Mouse (Mus musculus): ENCODE measurements around the gene B4galnt4.
"Not testable (repeated sequence)": the region's sequence is repeated elsewhere in the genome, so short reads cannot be mapped to it uniquely, and the experiment has no call there.

B4galnt4 gene

GRCm38 (mm10) chr7:141060426-141061242 lies at the start of gene B4galnt4:
B4galnt4 (plus strand) TSS chr7:141061104.
- peak; percentile 98 for DNase-seq (ENCODE audit: low read depth, low spot score)

- DNase-seq (ENCODE audit: low read depth, low spot score), result no peak
These were observed 49.6 kb upstream of the B4galnt4 start for GRCm38 (mm10) chr7:141011238-141011770.

- DNase-seq (ENCODE audit: low read depth, low spot score), result no peak
These were observed 43.9 kb upstream of the B4galnt4 start for GRCm38 (mm10) chr7:141016707-141017697.

GRCm38 (mm10) chr7:141017824-141018223 lies 43.1 kb upstream of the B4galnt4 start, which contains the start of gene Ifitm6:
Ifitm6 (minus strand) TSS chr7:141017924.
- DNase-seq (ENCODE audit: low read depth, low spot score), result not testable (repeated sequence)

- DNase-seq (ENCODE audit: low read depth, low spot score), result no peak
These were observed 41.9 kb upstream of the B4galnt4 start for GRCm38 (mm10) chr7:141019028-141019427.

- DNase-seq (ENCODE audit: low read depth, low spot score), result no peak
These were observed 39.1 kb upstream of the B4galnt4 start for GRCm38 (mm10) chr7:141021489-141022449.

GRCm38 (mm10) chr7:141024865-141025838 lies 35.8 kb upstream of the B4galnt4 start:
- DNase-seq (ENCODE audit: low read depth, low spot score), result peak; percentile 47

- DNase-seq (ENCODE audit: low read depth, low spot score), result no peak
These were observed 34.7 kb upstream of the B4galnt4 start for GRCm38 (mm10) chr7:141026097-141026739.

- DNase-seq (ENCODE audit: low read depth, low spot score), result no peak
These were observed 34.2 kb upstream of the B4galnt4 start for GRCm38 (mm10) chr7:141026740-141027098.

GRCm38 (mm10) chr7:141028831-141029230 lies 32.1 kb upstream of the B4galnt4 start, which contains the start of gene Gm17387:
Gm17387 (plus strand) TSS chr7:141029131.
- no peak for DNase-seq (ENCODE audit: low read depth, low spot score)

GRCm38 (mm10) chr7:141030390-141030789 lies 30.5 kb upstream of the B4galnt4 start:
- DNase-seq (ENCODE audit: low read depth, low spot score), result no peak

GRCm38 (mm10) chr7:141032458-141033167 lies 28.3 kb upstream of the B4galnt4 start:
- no peak for DNase-seq (ENCODE audit: low read depth, low spot score)

- DNase-seq (ENCODE audit: low read depth, low spot score), result not testable (repeated sequence)
These were observed 24.3 kb upstream of the B4galnt4 start for GRCm38 (mm10) chr7:141036624-141037023.

GRCm38 (mm10) chr7:141038090-141039032 lies 22.5 kb upstream of the B4galnt4 start:
- DNase-seq (ENCODE audit: low read depth, low spot score), result no peak

GRCm38 (mm10) chr7:141039386-141040107 lies 21.4 kb upstream of the B4galnt4 start:
- no peak for DNase-seq (ENCODE audit: low read depth, low spot score)

- DNase-seq (ENCODE audit: low read depth, low spot score), result no peak
These were observed 19.9 kb upstream of the B4galnt4 start for GRCm38 (mm10) chr7:141040867-141041606.
